In the genomic region with DNA sequence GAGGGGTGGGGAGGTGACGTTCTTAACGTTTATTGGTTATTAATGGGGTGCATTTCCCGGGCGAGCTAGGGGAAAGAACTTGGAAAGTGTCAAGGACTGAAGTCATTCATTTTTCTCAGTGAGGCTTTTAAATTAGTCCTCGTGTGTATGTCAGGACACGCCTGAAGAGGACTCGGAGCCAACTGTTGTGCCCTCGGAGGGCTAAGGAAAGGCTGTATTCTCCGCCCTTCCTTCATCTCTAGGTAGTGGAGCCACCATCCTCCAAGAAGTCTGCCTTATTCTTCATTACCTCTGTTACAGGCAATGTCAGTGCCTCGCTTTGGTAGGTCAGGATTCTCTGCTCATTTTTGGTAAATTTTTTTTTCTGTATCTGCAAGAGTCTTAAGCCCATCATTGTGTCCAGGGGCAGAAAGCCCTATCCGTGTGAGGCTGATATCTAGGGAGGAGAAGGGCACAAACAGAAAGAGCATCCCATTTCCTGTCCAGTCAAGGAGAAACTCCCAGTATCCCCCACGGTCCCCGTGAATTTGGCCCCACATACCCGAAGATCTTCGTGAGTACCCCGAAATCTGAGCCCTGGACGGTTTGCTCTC, we compare ENCODE assay signal across 8 mouse cellular contexts.
DNase-seq lines count a peak whose midpoint lies in the region; ATAC-seq and TF ChIP-seq lines count a peak whose summit lies in the region.

No protein-coding gene starts in this region.

- H3K4me2 ChIP-seq in forebrain, embryonic 14.5 days (ENCODE audit: low read length): peak overlapping the region; percentile 64
- peak overlapping the region; percentile 57 for H3K4me2 ChIP-seq in limb, embryonic 14.5 days (replicated peaks; ENCODE audit: low read depth, low read length, severe bottlenecking)
- H3K4me2 ChIP-seq in stomach, embryonic 16.5 days (ENCODE audit: low read depth, low read length): peak overlapping the region; percentile 71

- no peak overlapping the region; the same call in 1 of the 2 replicates for H3K27ac ChIP-seq in forebrain, embryonic 14.5 days (ENCODE audit: low read depth, low read length)
- H3K27ac ChIP-seq in limb, embryonic 14.5 days (replicated peaks; ENCODE audit: low read depth, low read length): no peak overlapping the region
- H3K27ac ChIP-seq in stomach, embryonic 16.5 days (ENCODE audit: low read length): peak overlapping the region; percentile 86

- H3K4me3 ChIP-seq in forebrain, embryonic 14.5 days (ENCODE audit: low read depth, low read length): peak overlapping the region; percentile 38
- peak overlapping the region; percentile 36 for H3K4me3 ChIP-seq in limb, embryonic 14.5 days (replicated peaks; ENCODE audit: low read length)
- peak overlapping the region; percentile 47 for H3K4me3 ChIP-seq in stomach, embryonic 16.5 days (replicated peaks; ENCODE audit: low read length)

- H3K9ac ChIP-seq in forebrain, embryonic 14.5 days (ENCODE audit: low read length): peak overlapping the region; percentile 54
- H3K9ac ChIP-seq in limb, embryonic 14.5 days (ENCODE audit: low read depth, low read length, severe bottlenecking): peak overlapping the region; percentile 46
- peak overlapping the region; percentile 65 for H3K9ac ChIP-seq in stomach, embryonic 16.5 days (ENCODE audit: low read length)

- no peaks in the 10 kb centered on the region for H3K9me3 ChIP-seq in forebrain, embryonic 14.5 days (replicated peaks; ENCODE audit: control insufficient read depth, low read length)
- H3K9me3 ChIP-seq in limb, embryonic 14.5 days (ENCODE audit: control insufficient read depth, low read length): no peaks in the 10 kb centered on the region
- no peaks in the 10 kb centered on the region for H3K9me3 ChIP-seq in stomach, embryonic 16.5 days (replicated peaks; ENCODE audit: control insufficient read depth, low read length)

- peak; percentile 1; the same call in 1 of the 2 replicates for ATAC-seq in forebrain, embryonic 14.5 days
- 0 out of 2 replicates have a peak, but pooled peaks have one; percentile 20 for ATAC-seq in limb, embryonic 14.5 days (ENCODE audit: low FRiP score, low read depth)
- no peak for ATAC-seq in stomach, embryonic 16.5 days (ENCODE audit: insufficient read depth, low FRiP score)
- no peak for ATAC-seq in granulocyte monocyte progenitor cell, adult 5-6 weeks (replicated peaks; ENCODE audit: poor library complexity, severe bottlenecking)

- under 1% methylated on average over 17 of the region's 17 CpGs for WGBS in forebrain, embryonic 14.5 days
- WGBS in limb, embryonic 14.5 days: 4% methylated on average over 17 of the region's 17 CpGs
- 5% methylated on average over 17 of the region's 17 CpGs for WGBS in stomach, embryonic 16.5 days

- no peak for TF ChIP-seq POLR2A in limb, embryonic 14.5 days (IDR thresholded peaks at IDR 0.05; ENCODE audit: borderline replicate concordance, extremely low read depth, insufficient read depth, insufficient read length)

- DNase-seq in cerebellum, adult 9-10 months: peak; percentile 42
- DNase-seq in cerebellum, postnatal 4 days (ENCODE audit: low spot score in 2 of 2): no peak
- DNase-seq in 3T3-L1 (ENCODE audit: low read depth, low spot score): peak; percentile 8
- peak; percentile 10 for DNase-seq in forebrain, embryonic 14.5 days (ENCODE audit: low spot score)
- DNase-seq in limb, embryonic 14.5 days (ENCODE audit: low spot score): no peak
- no peak for DNase-seq in adrenal gland, postnatal 10 days

- H3K4me1 ChIP-seq in forebrain, embryonic 14.5 days (ENCODE audit: control insufficient read depth, insufficient read depth, low read length): peaks cover 11% of the 10 kb centered on the region
- H3K4me1 ChIP-seq in limb, embryonic 14.5 days (ENCODE audit: control insufficient read depth, insufficient read depth, low read length): peaks cover 16% of the 10 kb centered on the region
- H3K4me1 ChIP-seq in stomach, embryonic 16.5 days (ENCODE audit: control insufficient read depth, insufficient read depth, low read length): peaks cover 29% of the 10 kb centered on the region

- H3K27me3 ChIP-seq in forebrain, embryonic 14.5 days (replicated peaks; ENCODE audit: control insufficient read depth, insufficient read depth, low read length): no peaks in the 10 kb centered on the region
- no peaks in the 10 kb centered on the region for H3K27me3 ChIP-seq in limb, embryonic 14.5 days (ENCODE audit: control insufficient read depth, insufficient read depth, low read length)
- H3K27me3 ChIP-seq in stomach, embryonic 16.5 days (ENCODE audit: control insufficient read depth, insufficient read depth, low read length): no peaks in the 10 kb centered on the region

- H3K36me3 ChIP-seq in forebrain, embryonic 14.5 days (ENCODE audit: control insufficient read depth, insufficient read depth, low read length): no peaks in the 10 kb centered on the region
- H3K36me3 ChIP-seq in limb, embryonic 14.5 days (ENCODE audit: control insufficient read depth, insufficient read depth, low read length): no peaks in the 10 kb centered on the region
- H3K36me3 ChIP-seq in stomach, embryonic 16.5 days (ENCODE audit: control insufficient read depth, insufficient read depth, low read length): no peaks in the 10 kb centered on the region

Comparison
In these comparisons a context has a peak if more than half of its experiments do, and no peak if none do; other contexts are left out.
1. DNase-seq: peak in cerebellum, adult 9-10 months (single experiment), 3T3-L1 (single experiment) and forebrain, embryonic 14.5 days (single experiment); none in cerebellum, postnatal 4 days (0 of 2), limb, embryonic 14.5 days (single experiment) and adrenal gland, postnatal 10 days (single experiment).
2. ATAC-seq: peak in forebrain, embryonic 14.5 days (single experiment) and limb, embryonic 14.5 days (single experiment); none in stomach, embryonic 16.5 days (single experiment) and granulocyte monocyte progenitor cell, adult 5-6 weeks (single experiment).
3. Peak in every context shown above with its lines, with median percentiles within 50 percentile points of each other: H3K4me2 ChIP-seq, H3K4me3 ChIP-seq and H3K9ac ChIP-seq.